Mouse (Mus musculus): ENCODE results near the gene Plcg2. TPM values are rescaled to one million over a fixed set of nuclear protein-coding genes. Genes with fewer than 3 reads are reported as not detected.

The Plcg2 gene
- total and polyA plus RNA-seq, 3 experiments, result not detected

DNA sequence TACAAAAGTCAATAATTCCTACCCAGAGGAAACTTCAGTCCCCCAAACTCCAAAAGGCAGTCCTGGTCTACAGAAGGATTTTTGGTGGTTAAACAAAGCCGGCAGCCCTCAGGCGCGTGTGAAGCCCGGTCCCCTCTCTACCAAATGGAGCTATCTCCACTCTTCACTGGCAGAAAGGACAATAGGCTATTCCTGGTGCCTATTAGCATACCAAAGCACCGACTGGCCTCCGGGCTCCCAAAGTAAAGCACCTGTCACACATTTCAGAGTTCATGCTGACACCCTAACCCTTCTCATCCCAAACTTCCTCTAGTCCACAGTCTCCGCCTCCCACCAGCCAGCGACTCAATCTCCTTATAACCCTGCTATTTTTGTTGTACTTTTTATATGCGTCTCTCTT, 4.5 kb upstream of the Plcg2 start:
- TF ChIP-seq GATA1 (IDR thresholded peaks at IDR 0.05; ENCODE audit: borderline replicate concordance, low read length) (no peak), CTCF (IDR thresholded peaks at IDR 0.05; ENCODE audit: low read depth, low read length) (no peak), POLR2AphosphoS5 (IDR thresholded peaks at IDR 0.05; ENCODE audit: insufficient replicate concordance, low read depth, low read length) (no peak), TAL1 (conservative IDR thresholded peaks at IDR 0.05; ENCODE audit: low read depth, low read length) (no peak), GATA2 (IDR thresholded peaks at IDR 0.05; ENCODE audit: borderline replicate concordance, low read depth, low read length) (no peak)
- no peaks in the 10 kb centered on the region for H3K27me3 ChIP-seq (ENCODE audit: insufficient read depth, low read length)
- no peak overlapping the region for H3K4me3 ChIP-seq (ENCODE audit: low read depth, low read length)
- no peak for ATAC-seq (ENCODE audit: extremely low read depth, insufficient number of reproducible peaks, low FRiP score, poor library complexity, severe bottlenecking)
- H3K9me3 ChIP-seq (replicated peaks), result peaks cover 18% of the 10 kb centered on the region
- DNase-seq (ENCODE audit: low spot score), result no peak
- no peaks in the 10 kb centered on the region for H3K4me1 ChIP-seq (ENCODE audit: insufficient read depth, low read depth, low read length)
- no peaks in the 10 kb centered on the region for H3K36me3 ChIP-seq (replicated peaks)

DNA sequence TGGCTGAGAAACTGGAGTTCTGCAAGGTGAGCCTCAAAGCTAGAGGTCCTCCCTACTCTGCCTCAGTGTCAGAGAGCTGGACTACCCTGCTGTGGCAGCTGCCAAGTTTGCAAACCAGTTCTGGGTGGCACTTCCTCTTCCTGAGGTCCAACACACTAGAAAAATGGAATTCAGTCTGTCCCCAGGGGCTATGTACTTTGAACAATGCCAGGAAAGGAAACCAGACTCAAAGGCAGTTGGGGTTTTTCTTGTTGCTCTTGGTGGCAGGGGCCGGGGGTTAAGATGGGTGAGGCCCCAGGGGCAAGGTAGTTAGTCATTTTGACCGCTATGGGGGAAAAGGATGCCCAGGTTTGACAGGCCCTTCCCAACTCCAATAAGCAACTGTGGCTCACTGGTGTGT, 3.2 kb upstream of the Plcg2 start:
- no peak for DNase-seq (ENCODE audit: low spot score)
- Histone ChIP-seq H3K27me3 (ENCODE audit: insufficient read depth, low read length) (no peaks in the 10 kb centered on the region), H3K4me1 (ENCODE audit: insufficient read depth, low read depth, low read length) (no peaks in the 10 kb centered on the region), H3K4me3 (ENCODE audit: low read depth, low read length) (no peak overlapping the region), H3K36me3 (replicated peaks) (no peaks in the 10 kb centered on the region), H3K9me3 (replicated peaks) (peaks cover 23% of the 10 kb centered on the region)
- ATAC-seq (ENCODE audit: extremely low read depth, insufficient number of reproducible peaks, low FRiP score, poor library complexity, severe bottlenecking), result no peak
- TF ChIP-seq TAL1 (conservative IDR thresholded peaks at IDR 0.05; ENCODE audit: low read depth, low read length), result no peak
- no peak for TF ChIP-seq GATA2 (IDR thresholded peaks at IDR 0.05; ENCODE audit: borderline replicate concordance, low read depth, low read length)
- TF ChIP-seq CTCF (IDR thresholded peaks at IDR 0.05; ENCODE audit: low read depth, low read length), result no peak
- TF ChIP-seq GATA1 (IDR thresholded peaks at IDR 0.05; ENCODE audit: borderline replicate concordance, low read length), result no peak
- no peak for TF ChIP-seq POLR2AphosphoS5 (IDR thresholded peaks at IDR 0.05; ENCODE audit: insufficient replicate concordance, low read depth, low read length)

DNA sequence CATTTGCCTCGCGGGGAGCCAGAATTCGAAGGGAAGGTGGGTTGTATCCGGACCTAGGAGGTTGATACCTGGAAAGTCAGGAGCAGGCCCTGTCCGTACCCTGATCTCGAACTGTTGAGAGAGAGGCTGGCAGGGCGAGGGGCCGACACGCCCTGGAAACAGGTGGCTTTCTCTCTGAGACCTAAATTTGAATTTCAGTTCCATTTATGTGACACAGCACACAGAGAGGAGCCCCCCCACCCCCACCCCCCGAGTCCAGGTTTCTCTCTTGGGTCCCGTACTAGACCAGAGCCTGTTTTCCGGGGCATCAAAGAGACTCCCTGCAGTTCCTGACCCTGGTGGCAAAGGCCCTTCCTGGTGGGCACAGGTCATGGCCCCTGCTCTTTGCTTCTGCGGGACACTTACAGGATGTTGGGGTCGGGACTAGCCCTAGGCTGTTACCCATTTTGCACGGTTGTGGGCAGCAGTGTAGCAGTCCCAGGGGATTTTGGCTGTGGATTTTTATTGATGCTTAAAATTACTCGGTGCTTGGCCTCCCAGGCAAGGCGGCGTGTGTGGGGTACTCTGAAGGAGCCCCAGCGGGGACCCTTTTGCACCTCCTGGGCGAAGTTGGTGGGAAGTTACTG, 937 bp downstream of the Plcg2 start:
- TF ChIP-seq POLR2AphosphoS5 (IDR thresholded peaks at IDR 0.05; ENCODE audit: insufficient replicate concordance, low read depth, low read length), result no peak
- TF ChIP-seq TAL1 (conservative IDR thresholded peaks at IDR 0.05; ENCODE audit: low read depth, low read length), result no peak
- TF ChIP-seq GATA2 (IDR thresholded peaks at IDR 0.05; ENCODE audit: borderline replicate concordance, low read depth, low read length), result no peak
- no peak for TF ChIP-seq CTCF (IDR thresholded peaks at IDR 0.05; ENCODE audit: low read depth, low read length)
- no peak for TF ChIP-seq GATA1 (IDR thresholded peaks at IDR 0.05; ENCODE audit: borderline replicate concordance, low read length)
- ATAC-seq (ENCODE audit: extremely low read depth, insufficient number of reproducible peaks, low FRiP score, poor library complexity, severe bottlenecking), result no peak
- Histone ChIP-seq H3K27me3 (ENCODE audit: insufficient read depth, low read length) (no peaks in the 10 kb centered on the region), H3K9me3 (replicated peaks) (peaks cover 48% of the 10 kb centered on the region), H3K4me1 (ENCODE audit: insufficient read depth, low read depth, low read length) (no peaks in the 10 kb centered on the region), H3K36me3 (replicated peaks) (no peaks in the 10 kb centered on the region), H3K4me3 (ENCODE audit: low read depth, low read length) (no peak overlapping the region)
- no peak for DNase-seq (ENCODE audit: low spot score)

DNA sequence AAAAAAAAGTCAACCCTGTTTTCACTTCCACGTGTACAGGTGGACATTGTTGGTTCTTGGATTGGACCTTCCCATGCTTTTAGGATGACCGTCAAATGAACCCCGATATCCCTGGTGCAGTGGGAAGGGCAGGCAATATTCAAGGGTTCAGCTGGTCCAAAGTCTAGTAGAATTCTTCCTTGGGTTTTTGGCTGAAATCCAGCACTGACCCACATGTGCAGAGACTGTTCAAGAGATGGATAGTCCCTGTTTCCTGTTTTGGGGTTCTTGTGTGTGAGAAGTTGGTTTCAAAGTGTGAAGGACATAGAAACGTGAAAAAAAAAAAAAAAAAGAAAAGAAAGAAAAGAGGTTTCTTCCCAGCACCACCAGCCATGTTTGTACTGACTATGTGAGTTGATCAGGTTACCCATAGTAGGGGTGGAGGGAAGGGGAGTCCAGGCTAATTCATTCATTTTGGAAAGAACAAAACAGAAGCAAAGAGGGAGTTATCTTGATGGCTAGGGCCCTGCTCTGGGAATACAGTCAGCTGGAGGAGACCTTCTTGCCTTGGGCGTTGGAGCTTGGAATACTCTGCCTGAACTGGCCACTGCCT, 2.2 kb downstream of the Plcg2 start:
- TF ChIP-seq POLR2AphosphoS5 (IDR thresholded peaks at IDR 0.05; ENCODE audit: insufficient replicate concordance, low read depth, low read length) (no peak), GATA2 (IDR thresholded peaks at IDR 0.05; ENCODE audit: borderline replicate concordance, low read depth, low read length) (no peak), CTCF (IDR thresholded peaks at IDR 0.05; ENCODE audit: low read depth, low read length) (no peak), GATA1 (IDR thresholded peaks at IDR 0.05; ENCODE audit: borderline replicate concordance, low read length) (no peak), TAL1 (conservative IDR thresholded peaks at IDR 0.05; ENCODE audit: low read depth, low read length) (no peak)
- DNase-seq (ENCODE audit: low spot score) (no peak), ATAC-seq (ENCODE audit: extremely low read depth, insufficient number of reproducible peaks, low FRiP score, poor library complexity, severe bottlenecking) (no peak)
- peaks cover 55% of the 10 kb centered on the region for H3K9me3 ChIP-seq (replicated peaks)
- H3K4me3 ChIP-seq (ENCODE audit: low read depth, low read length), result no peak overlapping the region
- no peaks in the 10 kb centered on the region for H3K4me1 ChIP-seq (ENCODE audit: insufficient read depth, low read depth, low read length)
- H3K36me3 ChIP-seq (replicated peaks), result no peaks in the 10 kb centered on the region
- no peaks in the 10 kb centered on the region for H3K27me3 ChIP-seq (ENCODE audit: insufficient read depth, low read length)

DNA sequence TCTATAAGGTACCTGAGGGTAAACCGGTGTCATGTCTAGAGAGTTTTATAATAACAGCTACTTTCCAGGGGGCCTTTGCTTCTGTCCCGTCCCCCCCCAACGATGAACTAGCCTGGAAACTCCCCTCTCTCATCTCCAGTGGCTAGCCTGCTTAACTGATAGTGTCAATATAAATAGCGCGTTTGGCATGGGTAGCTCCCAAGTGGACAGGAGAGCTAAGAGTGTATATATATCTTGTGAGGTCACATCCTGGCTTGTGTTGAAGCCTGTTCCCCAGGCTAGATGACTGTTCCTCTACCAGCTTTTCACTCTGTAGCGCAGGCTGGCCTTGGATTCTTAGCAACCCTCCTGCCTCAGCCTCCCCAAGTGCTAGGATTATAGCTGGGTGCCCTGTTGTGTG, 3.2 kb downstream of the Plcg2 start:
- H3K36me3 ChIP-seq (replicated peaks), result no peaks in the 10 kb centered on the region
- peaks cover 53% of the 10 kb centered on the region for H3K9me3 ChIP-seq (replicated peaks)
- H3K4me3 ChIP-seq (ENCODE audit: low read depth, low read length), result no peak overlapping the region
- no peak for TF ChIP-seq CTCF (IDR thresholded peaks at IDR 0.05; ENCODE audit: low read depth, low read length)
- no peaks in the 10 kb centered on the region for H3K27me3 ChIP-seq (ENCODE audit: insufficient read depth, low read length)
- H3K4me1 ChIP-seq (ENCODE audit: insufficient read depth, low read depth, low read length), result no peaks in the 10 kb centered on the region
- DNase-seq (ENCODE audit: low spot score) (no peak), ATAC-seq (ENCODE audit: extremely low read depth, insufficient number of reproducible peaks, low FRiP score, poor library complexity, severe bottlenecking) (no peak)

DNA sequence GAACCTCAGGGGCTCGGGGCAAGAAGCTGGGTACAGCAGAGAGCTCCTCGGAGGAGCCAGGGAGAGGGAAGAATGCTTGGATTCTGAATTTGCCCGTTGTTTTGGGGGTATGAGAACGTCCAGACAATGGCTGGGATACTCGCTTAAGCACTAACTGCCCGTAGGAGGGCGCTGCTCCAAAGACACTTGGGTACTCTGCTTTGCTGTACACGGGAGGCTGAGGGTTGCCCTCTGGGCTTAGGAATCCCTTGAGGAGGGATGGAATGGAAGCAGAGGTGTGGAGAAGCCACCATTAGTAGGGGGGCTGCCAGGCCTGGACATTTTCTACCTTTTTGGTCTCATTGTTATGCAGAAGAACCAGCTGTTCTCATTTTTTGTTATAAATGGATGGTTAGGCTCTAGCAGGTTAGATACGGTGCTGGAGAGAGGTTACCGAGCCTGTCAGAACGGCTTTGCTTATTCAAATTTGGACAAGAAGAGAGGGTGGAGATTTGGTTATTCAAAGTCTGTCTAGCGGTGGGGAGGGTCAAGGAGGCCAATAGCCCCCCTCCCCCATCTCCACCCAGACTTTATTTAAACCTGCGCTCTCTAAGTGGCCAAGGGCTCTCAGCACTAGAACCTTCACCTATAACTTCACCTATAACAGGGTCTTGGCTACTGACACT, 5.4 kb downstream of the Plcg2 start:
- no peaks in the 10 kb centered on the region for H3K36me3 ChIP-seq (replicated peaks)
- peaks cover 55% of the 10 kb centered on the region for H3K9me3 ChIP-seq (replicated peaks)
- DNase-seq (ENCODE audit: low spot score) (no peak), ATAC-seq (ENCODE audit: extremely low read depth, insufficient number of reproducible peaks, low FRiP score, poor library complexity, severe bottlenecking) (no peak)
- TF ChIP-seq GATA1 (IDR thresholded peaks at IDR 0.05; ENCODE audit: borderline replicate concordance, low read length) (no peak), POLR2AphosphoS5 (IDR thresholded peaks at IDR 0.05; ENCODE audit: insufficient replicate concordance, low read depth, low read length) (no peak), CTCF (IDR thresholded peaks at IDR 0.05; ENCODE audit: low read depth, low read length) (no peak), GATA2 (IDR thresholded peaks at IDR 0.05; ENCODE audit: borderline replicate concordance, low read depth, low read length) (no peak)
- no peaks in the 10 kb centered on the region for H3K4me1 ChIP-seq (ENCODE audit: insufficient read depth, low read depth, low read length)
- no peak overlapping the region for H3K4me3 ChIP-seq (ENCODE audit: low read depth, low read length)
- no peaks in the 10 kb centered on the region for H3K27me3 ChIP-seq (ENCODE audit: insufficient read depth, low read length)

Data from G1E (cell line).